Mouse (Mus musculus): ENCODE data around the gene Mpped1.
A peak's percentile ranks its signal among the peaks of the same experiment; 100 is the strongest.

Mpped1 gene

DNA sequence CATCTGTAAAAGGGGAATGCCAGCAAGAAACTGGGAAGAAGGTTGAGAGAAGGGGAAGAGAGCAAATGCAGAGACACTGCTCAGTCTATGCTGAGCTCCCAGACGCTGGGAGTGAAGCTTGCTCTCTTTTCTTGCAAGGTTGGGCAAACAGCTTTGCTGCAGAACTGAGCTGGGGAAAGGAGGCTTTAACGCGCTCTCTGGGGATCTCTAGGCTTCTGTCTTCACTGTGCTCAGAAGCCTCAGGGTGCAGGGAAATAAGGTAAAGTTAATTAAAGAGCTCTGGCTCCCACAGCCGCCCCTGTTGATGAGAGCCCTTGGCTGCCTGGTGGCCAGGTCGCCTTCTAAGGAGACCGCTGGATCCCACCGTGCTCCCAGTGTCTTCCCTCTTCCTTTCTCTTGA is 17.7 kb downstream of the Mpped1 start:
- no peak for DNase-seq

DNA sequence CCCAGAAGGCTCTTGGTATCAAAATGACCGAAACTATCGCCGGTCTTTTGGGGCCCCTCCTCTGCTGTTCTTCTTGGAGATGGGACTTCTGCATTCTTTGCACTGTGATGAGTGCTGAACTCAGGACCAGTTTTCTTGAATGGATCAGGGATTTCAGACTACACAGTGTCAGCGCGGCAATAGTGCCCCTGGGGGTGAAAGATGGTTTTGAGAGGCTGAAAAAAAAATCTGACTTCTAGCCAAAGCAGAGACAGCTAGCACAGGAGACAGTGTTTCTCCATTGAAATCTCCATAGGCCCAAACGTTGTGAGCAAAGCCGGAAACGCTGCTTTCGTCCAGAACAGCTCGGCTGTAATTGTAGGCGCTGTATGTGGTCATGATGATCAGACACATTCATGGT is 19.7 kb downstream of the Mpped1 start:
- DNase-seq: no peak

DNA sequence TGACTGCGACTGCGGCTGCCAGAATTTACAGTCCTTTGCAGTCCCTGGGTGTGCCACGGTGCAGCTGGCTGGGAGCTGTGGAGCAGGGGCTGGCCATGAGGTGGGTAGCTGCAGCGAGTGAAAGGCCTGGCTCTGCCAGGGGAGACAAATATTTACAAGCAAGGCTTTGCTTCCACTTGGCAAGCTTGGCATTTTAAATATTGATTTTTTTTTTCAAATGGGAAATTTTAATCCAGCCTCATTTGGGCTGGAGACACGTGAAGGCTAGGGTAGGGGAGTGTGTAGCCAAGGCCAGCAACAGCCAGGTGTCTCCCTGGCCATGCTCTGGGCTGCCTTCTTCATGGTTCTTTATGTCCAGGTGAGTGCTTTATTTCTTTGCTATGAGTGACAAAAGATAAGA is 21.7 kb downstream of the Mpped1 start:
- no peak for DNase-seq

DNA sequence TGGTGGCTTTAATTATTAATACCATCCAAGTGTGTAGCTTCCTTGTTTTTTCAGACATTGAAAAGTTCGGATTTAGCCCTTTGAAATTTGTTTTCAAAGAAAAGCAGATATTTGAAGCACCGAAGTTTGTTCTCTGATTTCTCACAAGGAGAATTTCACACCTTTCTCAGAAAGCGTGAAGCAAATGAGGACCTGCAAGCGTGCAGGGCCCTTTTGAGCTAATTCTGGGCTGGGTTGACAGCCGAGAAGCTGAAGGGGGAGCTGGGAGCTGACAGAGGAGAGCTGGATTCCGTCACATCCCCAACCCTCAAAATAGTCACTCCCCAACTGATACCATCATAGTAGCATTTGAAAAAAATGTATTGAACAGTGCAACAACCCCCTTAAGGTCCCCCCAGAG is 34.8 kb downstream of the Mpped1 start:
- DNase-seq: no peak

DNA sequence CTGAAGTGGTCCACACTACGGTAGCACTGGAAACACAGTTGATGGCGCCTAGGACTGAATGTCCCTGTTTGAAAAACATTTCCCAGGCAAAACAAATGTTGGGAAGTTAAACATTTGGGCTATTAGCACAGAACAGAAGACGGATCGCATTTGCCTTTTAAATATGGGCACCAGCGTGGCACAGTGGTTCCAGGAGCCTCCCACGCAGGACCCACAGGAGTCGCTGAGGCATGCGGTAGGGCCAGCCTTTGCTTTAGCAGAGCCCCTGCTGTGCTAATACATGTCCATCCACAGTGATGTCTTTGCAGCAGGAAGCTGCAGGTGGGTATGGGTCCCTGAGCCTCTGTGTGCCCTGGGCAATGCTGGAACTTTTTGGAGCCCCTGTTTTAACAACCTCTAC is 48.7 kb downstream of the Mpped1 start:
- peak; percentile 42 for DNase-seq

DNA sequence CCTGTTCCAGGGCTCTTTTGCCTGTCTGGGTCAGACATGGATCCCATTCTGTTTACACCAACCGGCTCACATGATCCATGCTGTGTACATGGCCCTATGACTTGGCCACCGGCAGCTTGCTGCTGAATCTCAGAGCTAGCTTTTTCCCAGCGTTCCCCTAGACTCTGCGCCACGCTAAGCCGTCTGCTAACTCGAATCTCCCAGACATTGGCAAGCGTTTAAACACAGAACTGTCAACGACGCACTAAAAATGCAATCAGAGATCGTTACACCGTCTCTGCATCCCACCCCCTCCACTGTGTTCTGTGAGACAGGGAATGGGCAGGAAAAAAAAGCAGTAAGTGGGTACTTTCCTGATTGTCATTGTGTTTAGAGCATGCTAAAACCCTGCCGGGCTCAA is 50.0 kb downstream of the Mpped1 start:
- no peak for DNase-seq

DNA sequence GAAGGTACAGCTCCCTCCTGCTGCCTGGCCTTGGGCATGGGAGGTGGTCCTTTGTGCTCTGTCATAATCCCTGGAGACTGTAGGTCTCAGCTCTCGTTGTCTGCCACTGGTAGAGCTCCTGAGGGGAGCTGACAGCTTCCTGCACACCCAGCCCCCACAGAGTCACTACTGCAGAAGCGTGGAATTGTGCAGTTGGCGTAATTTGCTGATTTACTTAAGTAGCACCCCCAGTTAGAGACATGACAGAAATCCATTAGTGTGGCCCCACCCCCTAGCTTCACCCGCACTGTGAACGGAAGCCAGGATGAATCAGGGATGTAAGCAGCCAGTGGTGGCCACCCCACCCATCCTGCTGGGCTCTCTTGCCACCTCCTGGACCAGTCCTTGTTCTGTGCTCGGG is 53.0 kb downstream of the Mpped1 start:
- no peak for DNase-seq

DNA sequence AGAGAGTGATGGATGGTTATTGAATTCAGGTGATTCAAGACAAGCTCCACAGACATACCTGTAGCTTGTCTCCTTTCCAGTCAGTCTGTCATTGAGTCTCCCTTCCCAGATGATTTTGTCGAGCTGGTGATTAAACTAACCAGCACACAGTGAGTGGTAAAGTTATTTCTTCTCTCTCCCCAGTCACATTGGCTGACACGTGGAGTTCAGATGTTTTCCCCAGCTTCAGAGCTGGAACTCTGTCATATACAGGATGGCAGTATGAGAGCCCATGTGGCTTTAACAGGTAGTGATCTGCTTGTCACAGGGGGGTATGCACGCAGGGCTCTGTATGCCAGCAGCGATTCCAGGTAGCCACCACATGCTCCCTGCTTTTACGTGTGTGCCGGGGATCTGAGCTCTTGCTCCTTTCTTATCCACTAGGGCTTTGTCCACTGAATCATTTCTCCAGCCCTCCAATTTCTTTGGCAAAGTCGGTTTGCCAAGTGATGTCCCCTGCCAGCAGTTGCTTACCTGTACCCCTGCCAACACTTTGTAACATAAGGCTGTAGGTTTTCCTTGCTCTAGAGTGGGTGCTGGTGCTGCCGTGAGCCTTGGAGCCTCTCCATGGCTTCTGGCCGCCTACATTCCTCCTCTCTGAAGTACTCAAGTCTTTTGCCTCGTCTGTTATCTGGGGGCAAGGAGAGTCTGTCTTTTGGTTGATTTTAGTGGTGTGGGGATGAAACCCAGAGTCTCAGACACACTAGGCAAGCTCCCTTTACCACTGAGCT is 61.9 kb downstream of the Mpped1 start:
- DNase-seq: no peak

DNA sequence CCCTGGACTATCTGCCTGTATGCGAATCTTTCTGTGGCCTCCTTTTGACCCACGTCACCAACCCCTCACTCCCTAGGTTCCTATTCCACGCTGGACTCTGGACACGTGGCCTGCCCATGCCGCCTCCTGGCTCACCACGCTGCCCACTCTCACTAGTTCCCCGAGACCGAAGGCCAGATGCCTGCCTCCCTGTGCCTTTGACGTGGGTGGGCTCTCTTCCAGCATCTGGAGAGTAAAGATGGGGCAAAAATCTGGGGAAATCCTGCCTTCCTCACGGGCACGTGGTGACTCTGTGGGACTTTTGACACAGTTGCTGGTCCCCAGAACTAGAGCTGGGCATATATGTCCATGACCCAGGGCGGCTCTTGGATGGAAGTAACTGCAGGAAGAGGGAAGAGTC is 63.2 kb downstream of the Mpped1 start:
- DNase-seq: no peak

DNA sequence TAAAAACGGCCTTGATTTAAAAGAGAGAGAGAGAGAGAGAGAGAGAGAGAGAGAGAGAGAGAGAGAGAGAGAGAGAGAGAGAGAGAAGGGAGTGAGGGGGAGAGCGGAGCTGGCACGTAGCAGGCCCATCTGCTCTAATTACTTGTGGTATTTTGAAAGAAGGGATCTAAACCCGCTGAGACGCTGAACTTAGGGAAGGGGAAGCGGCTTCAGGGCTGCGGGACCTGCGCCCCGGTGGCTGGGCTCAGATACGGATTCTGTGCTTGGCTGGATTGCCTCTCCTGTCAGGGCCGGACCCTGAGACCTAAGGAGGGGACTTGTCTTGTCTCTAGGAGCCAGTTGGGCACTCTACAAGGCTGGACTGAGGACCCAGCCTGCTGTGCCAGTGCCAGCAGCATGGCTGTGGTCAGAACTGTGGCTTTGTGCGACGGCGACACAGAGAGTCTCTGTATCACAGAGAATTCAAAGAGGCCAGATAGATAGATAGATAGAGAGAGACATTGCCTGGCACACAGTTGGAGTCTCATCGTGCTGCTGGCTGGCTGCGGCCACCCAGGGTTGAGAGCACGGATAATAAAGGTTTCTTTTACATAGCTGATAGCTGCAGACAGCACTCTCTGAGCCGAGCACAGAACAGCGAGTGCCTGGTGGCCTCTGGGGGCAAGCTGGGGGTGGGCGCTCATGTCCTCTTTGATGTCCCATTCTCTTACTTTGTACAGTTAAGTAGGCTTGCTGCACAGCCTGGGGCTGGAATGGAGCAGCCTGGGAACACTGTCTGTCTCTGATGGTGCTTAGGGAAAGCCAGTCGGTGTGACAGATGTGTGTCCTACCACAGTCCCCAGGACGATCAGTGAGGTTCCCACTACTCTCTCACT is 63.9 kb downstream of the Mpped1 start:
- DNase-seq: no peak

DNA sequence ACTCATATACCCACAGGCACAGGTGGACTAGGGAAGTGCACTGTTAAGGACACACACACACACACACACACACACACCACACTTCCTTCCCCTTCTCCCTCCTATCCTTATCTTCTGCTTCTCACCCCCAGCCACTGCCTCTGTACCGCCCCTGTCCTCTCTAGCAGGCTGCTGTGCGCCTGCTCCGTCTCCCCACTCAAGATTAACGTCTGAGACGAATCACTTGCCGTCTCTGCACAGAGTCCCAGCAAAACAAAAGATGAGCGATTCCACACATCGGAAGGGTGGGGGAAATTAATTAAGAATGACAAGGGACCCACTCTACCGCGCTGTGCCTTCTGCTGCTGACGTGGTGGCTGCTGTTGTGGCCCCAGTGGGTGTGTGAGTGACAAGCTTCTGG is 66.5 kb downstream of the Mpped1 start:
- DNase-seq: no peak

DNA sequence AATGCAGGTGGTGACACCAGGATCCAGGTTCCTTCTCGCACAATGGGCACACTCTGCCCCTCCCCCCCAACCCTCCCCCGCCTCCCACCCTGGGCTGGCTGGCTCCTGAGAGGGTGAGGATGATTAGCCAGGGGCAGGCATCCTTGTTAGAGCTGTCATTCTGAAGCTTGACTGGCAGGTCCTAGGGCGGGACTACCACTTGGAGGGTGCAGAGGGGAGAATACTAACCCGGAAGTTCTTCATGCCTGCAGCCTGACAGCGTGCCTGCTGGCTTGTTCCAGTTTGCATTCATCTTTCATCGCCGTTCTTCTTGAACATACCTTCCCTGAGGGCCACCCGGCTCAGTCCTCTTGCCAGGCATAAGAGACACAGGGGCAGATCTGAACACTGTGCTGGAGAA is 67.3 kb downstream of the Mpped1 start:
- no peak for DNase-seq

DNA sequence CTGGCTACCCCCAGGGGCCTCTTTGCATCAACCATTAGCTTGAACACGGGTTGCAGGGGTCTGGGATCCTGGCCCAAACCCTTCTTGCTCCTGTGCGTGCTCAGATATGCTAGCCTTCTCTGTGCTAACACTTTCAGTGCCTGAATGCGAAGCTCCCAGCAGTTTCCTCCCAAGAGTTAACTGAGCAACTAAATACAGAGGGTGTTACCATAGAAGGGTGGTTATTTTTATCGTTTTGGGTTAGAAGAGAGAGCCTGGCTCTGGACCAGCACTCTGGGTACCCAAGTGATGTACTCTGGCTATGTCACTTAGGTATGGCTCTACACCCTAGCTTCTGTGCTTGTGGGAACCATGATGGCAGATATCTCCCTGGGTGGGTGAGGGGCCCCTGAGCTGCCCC is 68.2 kb downstream of the Mpped1 start:
- no peak for DNase-seq

DNA sequence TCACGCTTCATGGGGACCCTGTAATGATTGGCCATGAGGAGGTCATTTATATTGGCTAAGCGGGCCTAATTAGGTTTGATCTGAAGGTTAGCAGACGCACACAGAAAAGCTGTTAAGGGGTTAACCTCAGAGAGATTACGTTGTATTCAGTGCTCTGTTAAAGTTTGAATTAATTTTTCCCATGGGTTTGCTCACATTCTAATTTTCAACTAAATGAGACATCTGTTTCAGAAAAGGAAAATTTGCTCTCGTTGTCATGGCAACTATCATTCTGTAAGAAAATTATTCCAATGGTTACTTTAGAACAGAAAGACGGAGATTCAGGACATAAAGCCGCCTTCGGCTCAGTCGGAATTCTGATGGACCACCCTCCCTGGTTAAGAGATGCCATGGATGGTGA is 68.9 kb downstream of the Mpped1 start:
- DNase-seq: no peak

DNA sequence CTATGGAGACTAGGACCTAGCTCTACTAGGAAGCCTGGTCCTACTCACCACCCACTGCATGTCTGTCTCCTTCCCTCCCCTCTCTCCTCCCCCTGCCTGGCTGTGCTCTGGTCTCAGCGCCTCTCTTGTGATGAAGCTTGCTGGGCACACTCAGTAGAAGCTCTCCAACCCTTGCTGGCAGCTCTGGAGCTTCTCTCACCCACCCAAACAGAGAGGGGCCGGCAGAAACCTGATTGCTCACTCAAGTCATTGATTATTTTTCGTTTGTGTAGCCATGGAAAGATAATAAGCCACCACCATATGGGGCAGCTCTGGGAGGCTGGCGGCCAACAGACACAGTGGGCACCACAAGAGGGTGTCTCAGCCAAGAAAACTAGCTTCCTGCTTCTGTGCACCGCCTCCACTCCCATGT is 74.1 kb downstream of the Mpped1 start:
- no peak for DNase-seq

DNA sequence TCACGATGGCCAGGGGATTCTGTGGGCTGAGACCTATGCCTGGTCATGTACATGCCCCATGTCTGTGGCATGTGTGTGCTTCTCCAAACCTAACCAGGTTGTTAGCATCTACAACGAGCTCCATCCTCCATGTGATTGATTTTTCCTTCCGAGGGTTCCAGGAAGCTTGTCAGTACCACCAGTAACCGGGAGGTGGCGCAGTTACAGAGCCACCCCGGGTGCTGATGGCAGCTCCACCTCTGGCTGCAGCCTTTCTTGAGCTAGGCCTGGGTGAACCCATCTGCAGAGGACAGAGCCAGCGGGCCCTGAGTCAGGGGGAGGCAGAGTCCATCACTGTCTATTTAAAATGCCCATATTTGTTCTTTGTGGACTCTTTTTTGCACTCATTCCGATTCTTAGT is 77.9 kb downstream of the Mpped1 start:
- DNase-seq: peak; percentile 39

DNA sequence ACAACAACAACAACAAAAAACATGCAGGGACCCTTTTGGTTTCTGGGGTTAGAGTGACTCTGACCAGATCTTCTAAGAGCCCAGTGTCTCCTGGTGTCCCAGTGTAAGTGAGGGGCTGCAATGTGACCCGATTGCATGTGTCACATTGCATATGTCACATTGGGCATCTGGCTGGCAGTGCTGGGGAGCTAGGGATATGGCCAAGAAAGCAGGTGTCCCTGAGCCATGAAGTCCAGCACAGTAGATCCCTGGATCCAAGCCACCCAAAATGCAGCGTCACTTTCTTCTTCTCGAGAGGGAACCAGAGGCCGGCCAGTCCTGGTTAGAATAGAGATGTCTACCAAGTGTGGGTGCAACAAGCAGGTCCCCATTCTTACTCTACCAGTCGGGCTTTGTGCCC is 86.4 kb downstream of the Mpped1 start:
- DNase-seq: no peak

DNA sequence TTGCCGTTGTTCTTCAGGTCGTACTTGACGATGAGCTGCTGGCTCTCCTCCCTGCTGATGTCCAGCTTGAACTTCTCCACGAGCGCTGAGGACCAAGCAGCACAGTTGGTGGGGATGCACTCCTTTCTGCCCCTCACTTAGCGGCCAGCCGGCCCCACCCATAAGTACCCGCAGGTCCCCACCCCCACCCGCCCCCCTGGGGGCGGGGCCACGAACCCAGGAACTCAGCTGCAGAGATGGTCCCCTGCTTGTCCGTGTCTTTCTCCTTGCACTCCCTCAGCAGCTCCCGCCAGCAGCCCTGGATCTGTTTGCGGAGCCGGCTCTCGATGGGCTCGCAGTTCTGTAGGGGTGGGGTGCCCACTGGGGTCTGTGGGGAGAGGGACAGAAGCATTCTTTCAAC is 91.7 kb downstream of the Mpped1 start:
- no peak for DNase-seq

DNA sequence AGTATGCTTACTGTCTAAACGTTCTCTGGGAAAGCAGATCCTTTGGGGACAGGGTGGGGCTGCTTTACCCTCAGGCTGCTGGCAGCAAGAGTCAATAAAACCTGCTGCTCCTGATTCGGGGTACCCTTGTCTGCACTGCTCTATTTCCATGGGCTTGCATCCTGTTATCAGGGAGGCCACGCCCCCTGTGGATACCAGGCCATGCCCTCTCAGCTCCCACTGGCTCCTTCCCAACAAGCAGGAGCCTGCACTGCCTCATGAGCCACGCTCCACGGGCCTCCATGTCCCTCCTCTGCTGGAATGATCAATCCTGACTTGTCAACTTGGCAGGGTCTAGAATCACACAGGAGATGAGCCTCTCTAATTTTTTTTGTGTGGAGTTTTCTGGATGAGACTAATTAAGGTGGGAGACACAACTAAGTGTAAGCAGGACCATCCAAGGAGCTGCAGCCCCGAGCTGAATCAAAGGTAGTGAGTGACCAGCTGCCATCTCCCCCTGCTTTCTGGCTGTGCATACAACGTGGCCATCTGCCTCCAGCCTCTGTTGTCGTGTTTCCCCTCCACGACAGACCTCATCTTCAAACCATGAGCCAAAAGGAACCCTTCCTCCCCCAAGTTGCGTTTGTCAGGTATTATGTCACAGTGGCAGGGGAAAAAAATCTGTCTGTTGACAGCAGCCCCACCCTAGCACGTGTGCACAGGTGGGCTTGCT is 98.0 kb downstream of the Mpped1 start:
- DNase-seq: no peak

DNA sequence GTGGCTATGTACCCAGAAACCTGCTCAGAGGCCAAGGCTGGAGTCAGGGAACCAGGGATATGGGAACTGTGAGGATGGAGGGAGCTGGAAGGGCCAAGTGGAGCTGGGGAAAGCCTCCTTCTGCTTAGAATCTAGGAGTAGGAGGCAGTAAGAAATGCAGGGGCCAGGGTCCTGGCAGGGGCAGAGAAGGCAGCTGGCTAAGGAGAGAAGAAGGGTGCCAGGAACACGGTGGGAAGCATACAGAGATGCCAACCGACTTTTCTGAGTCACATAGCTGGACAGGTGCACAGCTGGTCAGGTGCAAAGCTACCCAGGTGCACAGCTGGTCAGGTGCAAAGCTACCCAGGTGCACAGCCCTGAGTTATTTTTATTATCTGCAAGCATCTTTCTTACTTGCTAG is 98.6 kb downstream of the Mpped1 start:
- DNase-seq: no peak

DNA sequence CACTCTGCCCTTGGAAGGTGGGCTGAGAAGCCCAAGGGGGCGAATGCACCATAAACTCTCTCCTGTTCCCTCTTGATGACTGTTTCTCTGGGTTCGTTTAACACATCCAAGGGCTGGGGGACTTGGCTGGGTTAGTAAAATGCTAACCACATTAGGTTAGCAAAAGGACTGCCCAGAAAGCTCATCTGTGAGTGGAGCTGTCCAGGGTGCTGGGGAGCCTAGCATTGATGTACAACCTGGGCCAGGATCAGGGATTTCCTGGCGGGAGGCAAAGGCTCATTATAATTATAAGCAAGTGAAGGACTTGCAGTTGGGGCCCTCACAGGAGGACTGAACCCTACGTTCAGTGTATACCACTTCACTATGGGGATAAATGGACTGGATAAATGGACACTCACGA is 100.6 kb downstream of the Mpped1 start:
- no peak for DNase-seq

DNA sequence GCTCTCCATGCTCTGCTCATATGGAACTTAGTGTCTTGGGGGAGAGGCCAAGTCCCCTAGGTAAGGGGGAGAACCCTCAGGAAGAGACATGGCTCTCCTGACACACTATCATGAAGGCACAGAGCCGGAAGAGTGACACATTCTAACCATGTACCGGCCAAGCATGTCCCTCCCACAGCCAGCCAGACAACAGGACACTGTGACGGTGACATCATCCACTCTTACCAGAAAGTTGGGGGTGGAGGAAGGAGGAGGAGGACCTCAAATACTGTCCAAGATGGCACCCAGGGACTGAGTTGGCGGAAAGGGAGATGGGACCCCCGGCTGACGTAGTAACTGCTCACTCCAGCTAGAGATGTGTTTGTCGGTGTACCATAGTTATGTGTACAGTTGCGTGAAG is 104.6 kb downstream of the Mpped1 start:
- DNase-seq: no peak

DNA sequence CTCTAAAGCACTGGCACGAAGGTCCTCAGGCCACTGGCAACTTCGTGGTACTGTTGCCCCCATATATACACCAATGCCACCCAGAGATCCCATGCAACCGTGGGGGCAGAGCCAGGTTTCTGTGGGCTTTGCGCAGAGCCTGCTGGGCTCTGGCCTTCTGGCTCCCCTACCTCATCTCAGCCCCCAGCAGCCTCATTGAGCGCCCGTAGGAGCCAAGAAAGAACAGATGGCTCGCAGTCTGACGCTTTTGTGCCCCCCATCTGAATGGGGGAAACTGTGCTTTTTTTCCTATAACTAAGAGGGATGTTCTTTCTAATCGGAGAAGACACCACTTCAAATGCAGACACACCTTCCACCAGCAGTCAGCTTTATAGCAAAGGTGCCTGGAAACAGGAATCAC is 105.0 kb downstream of the Mpped1 start:
- DNase-seq: no peak

DNA sequence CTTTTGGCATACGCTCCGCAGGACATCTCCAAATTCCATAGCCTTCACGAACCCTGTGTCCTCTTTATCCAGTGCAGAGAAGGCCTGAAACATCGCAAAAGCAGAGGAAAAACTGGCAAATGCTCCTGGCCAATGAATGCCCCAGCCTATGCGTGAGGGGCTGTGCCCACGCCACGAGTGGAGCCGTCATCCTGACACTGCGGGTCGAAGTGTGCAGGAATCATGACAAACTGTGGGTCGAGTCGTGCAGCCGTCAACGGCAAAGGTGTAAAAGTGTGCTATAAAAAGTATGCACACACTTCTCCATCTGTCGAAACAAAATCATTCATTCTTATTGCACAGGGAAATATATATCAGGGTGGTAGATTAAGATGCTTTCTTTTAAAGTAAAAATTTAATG is 113.6 kb downstream of the Mpped1 start:
- DNase-seq: no peak
